ENCODE assay signal across 22 mouse cellular contexts in the genomic region with DNA sequence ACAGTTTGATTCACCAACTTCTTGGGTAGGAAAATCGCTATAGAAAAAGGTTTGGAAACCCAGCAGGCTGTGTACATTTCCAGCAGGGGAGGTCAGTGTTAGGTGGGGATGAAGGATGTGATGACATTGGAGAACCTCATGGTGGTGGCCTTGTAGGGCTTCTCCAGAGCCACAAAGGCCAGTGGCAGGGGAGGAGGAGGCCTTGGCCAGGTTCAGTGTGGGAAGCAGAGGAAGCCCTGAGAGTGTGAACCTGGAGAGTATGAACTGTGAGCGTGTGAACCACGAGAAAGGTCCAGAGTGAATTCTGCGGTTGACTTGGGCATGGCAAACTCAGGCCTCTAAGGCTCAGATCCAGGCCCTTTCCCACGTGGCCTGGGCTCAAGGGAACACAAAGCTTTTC. TPM values are rescaled to one million over a fixed set of nuclear protein-coding genes. Genes with fewer than 3 reads are reported as not detected.
A peak's percentile ranks its signal among the peaks of the same experiment; 100 is the strongest.
DNase-seq lines count a peak whose midpoint lies in the region; ATAC-seq and TF ChIP-seq lines count a peak whose summit lies in the region.
"Had no signal": no experiment of that assay in that cellular context is flagged by ENCODE, and none has a peak within 500 bp of the region (broad histone marks: within the 10 kb centered on the region; RNA-seq: fewer than 3 reads in every experiment).

No protein-coding gene starts in this region.

- no peaks in the 10 kb centered on the region for H3K9me3 ChIP-seq in lung, embryonic 14.5 days (ENCODE audit: low read depth, low read length)
- no peaks in the 10 kb centered on the region for H3K9me3 ChIP-seq in lung, embryonic 16.5 days (ENCODE audit: control insufficient read depth, low read length)
- H3K9me3 ChIP-seq: embryonic facial prominence, embryonic 10.5 days; embryonic facial prominence, embryonic 12.5 days; forebrain, embryonic 13.5 days; forebrain, embryonic 15.5 days; G1E had no signal

- TF ChIP-seq POLR2A in lung, adult 2 months (IDR thresholded peaks at IDR 0.05; ENCODE audit: borderline replicate concordance, extremely low read depth, low read depth, low read length), result no peak

- no peaks in the 10 kb centered on the region; the same call in 1 of the 2 replicates for H3K4me1 ChIP-seq in lung, embryonic 14.5 days (ENCODE audit: insufficient read depth)
- no peaks in the 10 kb centered on the region; the same call in 1 of the 2 replicates for H3K4me1 ChIP-seq in lung, embryonic 16.5 days (replicated peaks; ENCODE audit: control insufficient read depth, insufficient read depth, low read length)
- no peaks in the 10 kb centered on the region; the same call in 1 of the 2 replicates for H3K4me1 ChIP-seq in lung, adult 2 months (ENCODE audit: control insufficient read depth, insufficient read depth, low read length)
- H3K4me1 ChIP-seq: embryonic facial prominence, embryonic 12.5 days; forebrain, embryonic 13.5 days; forebrain, embryonic 15.5 days had no signal

- peak overlapping the region; percentile 88 for H3K27ac ChIP-seq in lung, embryonic 14.5 days (ENCODE audit: low read depth)
- H3K27ac ChIP-seq in lung, embryonic 16.5 days (ENCODE audit: low read length), result peak overlapping the region; percentile 91
- H3K27ac ChIP-seq: embryonic facial prominence, embryonic 10.5 days; embryonic facial prominence, embryonic 12.5 days; forebrain, embryonic 13.5 days; forebrain, embryonic 15.5 days had no signal

- no peak overlapping the region for H3K4me3 ChIP-seq in lung, embryonic 14.5 days (ENCODE audit: low read depth, low read length)
- H3K4me3 ChIP-seq in lung, embryonic 16.5 days (ENCODE audit: low read length), result no peak overlapping the region
- no peak overlapping the region for H3K4me3 ChIP-seq in lung, adult 2 months (replicated peaks; ENCODE audit: extremely low read depth, low read depth, low read length)
- H3K4me3 ChIP-seq: embryonic facial prominence, embryonic 10.5 days; embryonic facial prominence, embryonic 12.5 days; forebrain, embryonic 13.5 days; forebrain, embryonic 15.5 days had no signal

- H3K9ac ChIP-seq in lung, embryonic 14.5 days, result no peak overlapping the region
- H3K9ac ChIP-seq in lung, embryonic 16.5 days (ENCODE audit: low read length), result no peak overlapping the region
- H3K9ac ChIP-seq: embryonic facial prominence, embryonic 12.5 days; forebrain, embryonic 13.5 days; forebrain, embryonic 15.5 days; forebrain, postnatal 0 days had no signal

- H3K4me2 ChIP-seq in lung, embryonic 14.5 days, result no peak overlapping the region
- H3K4me2 ChIP-seq in lung, embryonic 16.5 days (ENCODE audit: low read depth, low read length), result no peak overlapping the region
- H3K4me2 ChIP-seq: embryonic facial prominence, embryonic 12.5 days; forebrain, embryonic 13.5 days; forebrain, embryonic 15.5 days had no signal

- no peaks in the 10 kb centered on the region for H3K36me3 ChIP-seq in lung, embryonic 14.5 days (ENCODE audit: insufficient read depth)
- no peaks in the 10 kb centered on the region for H3K36me3 ChIP-seq in lung, embryonic 16.5 days (ENCODE audit: control insufficient read depth, insufficient read depth, low read length)
- H3K36me3 ChIP-seq: embryonic facial prominence, embryonic 12.5 days; G1E had no signal

- WGBS in lung, embryonic 14.5 days, result 86% methylated on average over 5 of the region's 5 CpGs
- WGBS in lung, embryonic 16.5 days, result 71% methylated on average over 5 of the region's 5 CpGs
- WGBS in lung, adult 2 months, result 77% methylated on average over 5 of the region's 5 CpGs

- ATAC-seq in lung, embryonic 14.5 days (ENCODE audit: insufficient read depth), result no peak
- ATAC-seq in lung, embryonic 16.5 days (ENCODE audit: low read depth), result no peak
- ATAC-seq: CD4-positive, CD25-positive, alpha-beta regulatory T cell, adult 4 months; forebrain, embryonic 13.5 days; forebrain, embryonic 15.5 days; forebrain, postnatal 0 days had no signal

- no peak for DNase-seq in lung, embryonic 14.5 days
- DNase-seq in lung, postnatal 10 days, result no peak
- no peak for DNase-seq in lung, adult 2 months
- peak; percentile 98 for DNase-seq in adipocyte (ENCODE audit: low spot score)
- DNase-seq: adrenal gland, adult 8-10 months; adrenal gland, postnatal 14 days; adrenal gland, postnatal 36 days; B cell, adult 2 months; cerebellum, adult 11-12 months; cerebellum, adult 2 months; cerebellum, adult 9-10 months; cerebellum, postnatal 10 days; cerebellum, postnatal 25 days; forebrain, postnatal 0 days had no signal

- TF ChIP-seq CTCF in lung, embryonic 14.5 days (IDR thresholded peaks at IDR 0.05; ENCODE audit: low read depth), result no peak
- no peak for TF ChIP-seq CTCF in lung, adult 2 months (IDR thresholded peaks at IDR 0.05; ENCODE audit: insufficient read depth, low read length)

- no peaks in the 10 kb centered on the region for H3K27me3 ChIP-seq in lung, embryonic 14.5 days (ENCODE audit: insufficient read depth, low read length)
- H3K27me3 ChIP-seq in lung, embryonic 16.5 days (ENCODE audit: control insufficient read depth, insufficient read depth, low read depth, low read length), result no peaks in the 10 kb centered on the region
- H3K27me3 ChIP-seq: CH12.LX; embryonic facial prominence, embryonic 12.5 days; forebrain, embryonic 13.5 days; forebrain, embryonic 15.5 days had no signal

RNA-seq across cellular contexts. Expression of gene Slc35e3, which starts 17.6 kb away (rescaled TPM):
- polyA plus RNA-seq in lung, embryonic 14.5 days (2014; fragmentation: Nextera tagmentation; extraction: Ambion mirVana), result 16.4 and 16.7 TPM in 2 replicates
- polyA plus RNA-seq in lung, embryonic 16.5 days (2015; fragmentation: Nextera tagmentation; extraction: Ambion mirVana), result 18.3 and 18.6 TPM in 2 replicates
- polyA plus RNA-seq in lung, adult 2 months (2012; rRNA removed), result 15.8 and 19.1 TPM in 2 replicates

RNA-seq across cellular contexts. Expression of gene Mdm2, which starts 18.0 kb away (rescaled TPM):
- polyA plus RNA-seq in lung, embryonic 14.5 days (2014; fragmentation: Nextera tagmentation; extraction: Ambion mirVana), result 49.1 and 50.5 TPM in 2 replicates
- 51.2 and 51.7 TPM in 2 replicates for polyA plus RNA-seq in lung, embryonic 16.5 days (2015; fragmentation: Nextera tagmentation; extraction: Ambion mirVana)
- 39.0 and 39.7 TPM in 2 replicates for polyA plus RNA-seq in lung, adult 2 months (2012; rRNA removed)
